Mouse (Mus musculus) layer of hippocampus, postnatal 36 days (tissue): ENCODE measurements around the gene Vgf. TPM values are rescaled to one million over a fixed set of nuclear protein-coding genes. Genes with fewer than 3 reads are reported as not detected.

ENCODE experiments used
- DNase-seq, 2 experiments: peaks; one replicate each; pipeline ENCODE4 v3.0.0; 2022
- microRNA-seq, 2 experiments: library from miRNA; unstranded; fragments of <30 nt; microRNA quantifications; one replicate each; pipeline ENCODE4 v1.2.0; 2021
- total RNA-seq, 2 experiments: library from RNA; stranded (reverse); gene quantifications; 2 replicates each; pipeline ENCODE4 v1.2.3; 2021

Gene Vgf
- total RNA-seq, 2 experiments from 2014 or later, result 185 to 237 TPM

- DNase-seq, result peak; percentile 25 to 40
Measured at GRCm38 (mm10) chr5:137072079-137072960, 46.1 kb downstream of the Vgf start, which contains the start of gene Serpine1. TSS of gene Serpine1 (minus strand) at chr5:137072268.

DNA sequence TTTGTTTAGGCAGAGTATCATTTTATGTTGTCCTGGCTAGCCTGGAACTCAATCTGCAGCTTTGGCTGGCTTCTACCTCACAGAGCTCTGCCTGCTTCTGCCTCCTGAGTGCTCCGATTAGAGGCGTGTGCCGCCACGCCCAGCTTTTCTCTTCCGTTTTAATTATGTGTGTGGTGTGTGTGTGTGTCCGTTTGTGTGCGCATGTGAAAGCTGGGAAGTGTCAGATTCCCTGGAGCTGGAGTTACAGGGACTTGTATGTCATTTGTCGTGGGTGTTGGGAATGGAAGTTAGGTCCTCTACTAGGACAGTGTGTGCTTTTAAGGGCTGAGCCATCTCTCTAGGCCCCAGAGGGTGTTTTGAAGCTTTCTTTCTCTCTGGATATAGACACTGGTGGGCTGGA, 46.9 kb downstream of the Vgf start:
- no peak for DNase-seq

DNA sequence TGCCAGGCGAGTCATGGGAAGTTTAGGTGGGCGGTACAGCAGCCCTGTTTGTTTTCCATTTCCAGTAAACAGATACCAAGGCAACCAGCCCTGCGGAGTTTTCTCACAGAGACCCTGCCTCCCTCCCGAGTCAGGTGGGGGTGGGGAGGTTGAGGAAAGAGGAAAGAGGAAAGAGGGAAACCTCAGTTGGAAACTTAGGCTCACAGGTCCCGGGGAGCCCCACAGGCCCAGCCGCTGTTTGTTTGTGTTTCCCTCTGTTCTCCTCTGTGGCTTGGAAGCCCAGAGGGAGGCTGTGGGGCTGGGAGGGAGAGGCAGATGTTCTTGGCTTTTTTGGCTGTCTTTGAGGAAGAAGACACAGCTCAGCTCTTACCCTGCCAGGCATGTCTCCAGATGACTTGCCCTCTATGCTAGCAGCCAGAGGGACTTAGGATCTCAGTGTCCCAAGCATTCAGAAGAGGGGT, 48.0 kb downstream of the Vgf start:
- no peak for DNase-seq

GRCm38 (mm10) chr5:137075726-137076125, 49.5 kb downstream of the Vgf start:
- no peak for DNase-seq

DNA sequence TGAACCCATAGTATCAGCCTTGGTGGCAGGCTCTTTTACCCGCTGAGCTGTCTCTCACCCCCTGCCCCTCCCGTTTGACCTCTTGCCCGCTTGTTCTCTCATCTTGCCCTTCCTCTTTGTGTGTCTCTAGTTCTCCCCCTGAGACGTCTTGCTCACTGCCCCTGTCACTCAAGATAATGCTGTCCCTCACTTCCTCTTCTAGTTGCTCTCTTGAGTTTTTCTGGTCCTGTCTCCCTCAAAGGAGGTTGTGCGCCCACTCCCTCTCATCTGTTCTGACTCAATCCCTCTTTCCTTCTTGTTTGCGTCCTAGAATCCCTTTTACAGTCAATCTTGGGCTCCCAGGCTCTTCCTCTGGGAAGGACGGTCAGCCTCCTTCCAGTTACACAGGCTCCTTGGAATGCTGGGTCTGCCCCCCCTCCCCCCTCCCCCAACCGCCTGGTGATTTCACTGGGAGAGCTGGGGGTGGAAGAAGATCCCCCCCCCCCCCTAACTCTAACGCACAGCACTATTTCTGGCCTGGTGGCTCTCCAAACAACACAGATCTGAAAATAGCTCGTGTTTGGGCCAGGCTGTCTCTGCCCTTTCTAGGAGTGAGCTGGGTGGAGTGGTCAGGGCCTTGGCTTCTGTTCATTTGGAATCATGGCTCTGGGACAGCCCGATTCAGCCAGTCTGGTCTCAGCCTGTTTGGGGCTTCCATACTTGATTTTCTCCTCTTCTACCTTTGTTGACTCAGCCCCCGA, 50.2 kb downstream of the Vgf start:
- DNase-seq, result no peak

DNA sequence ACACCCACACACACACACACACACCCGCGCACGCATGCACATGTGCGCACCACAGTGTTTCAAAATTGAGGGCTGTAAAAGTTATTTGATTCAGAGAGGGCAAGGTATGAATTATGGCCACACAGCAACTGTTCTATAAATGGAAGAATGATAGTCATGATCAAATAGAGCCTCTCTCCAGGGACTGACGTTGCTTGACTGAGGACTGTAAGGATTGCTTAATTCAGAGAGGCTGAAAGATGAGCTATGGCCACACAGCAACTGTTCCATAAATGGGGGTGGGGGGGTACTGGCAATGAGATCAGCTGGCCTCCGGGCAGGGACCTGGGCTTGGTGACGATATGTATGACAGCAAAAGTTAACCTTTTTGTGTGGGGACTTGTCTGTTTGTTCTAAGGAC, 51.0 kb downstream of the Vgf start:
- DNase-seq, result no peak

- no peak for DNase-seq
Measured at GRCm38 (mm10) chr5:137078041-137078440, 51.8 kb downstream of the Vgf start.

GRCm38 (mm10) chr5:137078616-137079015, 52.4 kb downstream of the Vgf start:
- no peak for DNase-seq

GRCm38 (mm10) chr5:137079849-137080248, 53.7 kb downstream of the Vgf start:
- DNase-seq, result no peak

Small RNAs within 50 kb of the gene (microRNA-seq; reads per million reads assigned to microRNA genes)
- 214 to 307 reads per million in 2 experiments for gene Mir702

Other genes starting within 250 kb of the Vgf start
- 1 to 10 TPM; 3.7 to 3.9 TPM for gene Col26a1, start 143.2 kb upstream of the Vgf start, total RNA-seq
- gene Ift22, start 118.2 kb upstream of the Vgf start, total RNA-seq, result 10 to 100 TPM; 87.2 to 94.7 TPM
- 100 to 1,000 TPM; 222 to 225 TPM for gene Fis1, start 73.1 kb upstream of the Vgf start, total RNA-seq
- gene Cldn15, start 59.8 kb upstream of the Vgf start, total RNA-seq, result under 1 TPM in 1 of 2 experiments, not detected in 1; 0.20 TPM
- 10 to 100 TPM; 39.2 to 41.0 TPM for gene Plod3, start 39.4 kb upstream of the Vgf start, total RNA-seq
- gene Znhit1, start 38.4 kb upstream of the Vgf start, total RNA-seq, result 10 to 100 TPM; 82.4 to 85.2 TPM
- gene Ap1s1, start 19.7 kb downstream of the Vgf start, total RNA-seq, result 100 to 1,000 TPM; 286 to 323 TPM
- gene Serpine1, start 45.9 kb downstream of the Vgf start, total RNA-seq, result under 1 TPM; 0.37 to 0.56 TPM
- gene Trim56, start 89.8 kb downstream of the Vgf start, total RNA-seq, result 1 to 10 TPM; 4.6 to 6.5 TPM
- not detected for gene Muc3, start 122.9 kb downstream of the Vgf start, total RNA-seq
- gene Muc3a, start 186.0 kb downstream of the Vgf start, total RNA-seq, result 1 to 10 TPM; 3.5 to 4.9 TPM